Mouse (Mus musculus): ENCODE measurements at regions not wholly inside any gene's neighbourhood (a gene's known extent, or its start where the extent isn't known, plus 50 kb on each side); places are given as distances from the start of the nearest gene placed in this dataset.
A peak's percentile ranks its signal among the peaks of the same experiment; 100 is the strongest.

DNA sequence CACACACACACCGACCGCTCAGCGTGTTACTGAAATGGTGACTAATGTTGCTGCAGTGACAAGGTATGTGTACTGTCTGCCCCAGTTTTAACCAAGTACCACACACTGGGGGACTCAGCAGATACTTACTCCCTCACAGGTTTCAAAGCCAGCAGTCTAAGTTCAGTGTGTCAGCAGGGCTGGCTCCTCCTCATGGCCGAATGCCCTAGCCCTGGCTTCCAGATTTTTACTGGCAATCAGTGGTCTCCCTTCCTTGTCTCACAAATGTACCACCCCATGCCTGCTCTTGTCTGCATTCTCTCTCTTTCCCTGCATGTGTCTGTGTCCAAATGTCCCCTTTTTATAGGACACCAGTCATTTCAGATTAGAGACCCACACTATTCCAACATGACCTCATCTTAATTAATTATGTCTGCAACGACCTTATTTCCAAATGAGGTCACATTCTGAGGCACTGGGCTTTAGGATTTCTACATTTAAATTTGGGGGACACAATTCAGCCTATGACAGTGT lies 114.7 kb downstream of the Uri1 start:
- DNase-seq: no peak
- intact Hi-C loops (cut with DNase I): no loop called here

DNA sequence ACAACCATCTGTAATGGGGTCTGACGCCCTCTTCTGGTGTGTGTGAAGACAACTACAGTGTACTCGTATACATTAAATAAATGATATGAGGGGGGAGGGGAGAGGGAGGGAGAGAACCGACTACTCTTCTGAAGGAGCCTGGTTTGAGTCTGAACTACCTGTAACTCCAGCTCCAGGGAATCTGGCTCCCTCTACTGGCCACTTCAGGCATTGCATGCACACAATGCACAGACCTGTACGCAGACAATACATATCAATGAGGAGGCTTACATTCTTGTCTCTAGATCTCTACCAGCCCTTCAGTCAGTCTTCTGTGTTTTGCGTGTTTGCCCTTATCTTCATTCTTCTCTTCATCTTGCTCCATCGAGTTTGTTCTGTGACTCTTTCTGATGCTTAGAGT lies 120.4 kb upstream of the Zfp536 start:
- intact Hi-C loops (cut with DNase I): no loop called here
- peak in 1 of 2 experiments; percentile 27 for DNase-seq

DNA sequence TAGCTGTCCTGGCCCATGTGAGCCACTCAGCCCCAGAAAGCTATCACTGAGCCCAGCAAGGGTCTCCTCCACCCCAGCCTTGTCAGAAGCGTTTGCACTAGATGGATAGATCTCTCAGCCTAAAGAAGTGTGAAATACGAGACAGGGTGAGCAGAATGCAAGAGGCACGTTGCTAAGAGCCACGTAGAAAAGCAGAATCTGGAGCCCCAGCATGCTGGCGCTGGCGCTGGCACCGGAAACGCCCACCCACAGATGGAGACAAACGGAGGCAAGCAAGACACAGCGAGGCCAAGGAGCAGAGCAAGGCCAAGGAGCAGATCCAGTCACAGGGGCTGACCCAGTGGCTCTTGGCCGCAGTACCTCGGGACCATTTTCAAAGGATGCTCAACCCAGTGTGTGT lies 100.9 kb upstream of the Zfp536 start:
- intact Hi-C loops (cut with DNase I): no loop called here
- DNase-seq: no peak

DNA sequence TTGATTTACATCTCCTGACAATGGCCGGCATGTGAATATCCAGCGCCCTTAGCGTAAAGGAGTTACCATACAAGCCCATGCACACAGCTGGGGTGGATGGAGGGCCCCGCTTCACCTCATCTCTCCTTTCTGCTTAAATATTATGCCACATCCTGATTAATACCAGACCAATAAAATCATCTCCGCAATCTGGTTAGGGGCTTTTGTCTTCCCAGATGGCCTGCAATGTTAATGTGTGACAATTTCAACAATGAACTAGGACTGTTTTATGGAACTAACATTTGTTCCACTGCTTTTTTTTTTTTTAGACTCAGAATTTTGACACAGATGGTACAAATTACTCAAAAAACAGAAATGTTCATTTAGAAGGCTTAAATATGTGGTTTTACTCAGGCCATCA lies 97.5 kb upstream of the Zfp536 start:
- intact Hi-C loops (cut with DNase I): no loop called here
- DNase-seq: no peak

DNA sequence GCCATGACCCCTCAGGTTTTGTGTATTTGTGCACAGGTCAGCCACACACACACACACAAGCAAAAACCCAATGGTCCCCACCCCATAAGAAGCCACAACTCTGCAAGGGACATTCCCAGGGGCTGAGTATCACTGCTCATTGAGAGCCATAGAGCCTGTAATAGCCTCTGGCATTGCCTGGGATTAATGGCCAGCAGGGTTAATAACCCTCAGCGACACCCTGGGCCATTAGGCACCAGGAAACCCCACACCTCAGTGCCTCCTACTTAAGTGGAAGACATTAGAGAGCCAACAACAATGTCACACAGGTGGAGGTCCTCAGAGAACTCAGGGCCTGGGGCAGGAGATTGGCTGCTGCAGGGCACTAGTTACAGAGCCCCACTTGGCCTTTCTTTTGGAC lies 93.0 kb upstream of the Zfp536 start:
- no peak for DNase-seq
- intact Hi-C loops (cut with DNase I): no loop called here

DNA sequence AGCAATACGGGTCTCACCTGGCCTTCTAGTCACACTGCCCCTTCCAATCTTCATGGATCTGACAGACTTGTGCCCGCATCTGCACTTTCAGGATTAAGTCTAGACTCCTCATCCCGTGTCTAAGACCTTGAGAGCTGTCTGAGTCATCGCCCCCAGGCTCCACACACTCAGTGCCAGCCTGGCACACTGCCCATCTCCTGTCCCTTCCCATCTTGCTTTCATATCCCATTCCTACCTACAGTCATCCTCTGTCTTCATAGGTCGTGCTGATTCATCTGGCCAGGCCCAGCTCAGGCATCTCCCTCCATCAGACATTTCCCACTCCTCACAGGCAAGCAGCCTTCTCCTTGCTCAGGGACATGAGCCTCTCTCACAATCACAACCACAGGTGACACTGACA lies 78.0 kb upstream of the Zfp536 start:
- intact Hi-C loops (cut with DNase I): no loop called here
- DNase-seq: no peak

DNA sequence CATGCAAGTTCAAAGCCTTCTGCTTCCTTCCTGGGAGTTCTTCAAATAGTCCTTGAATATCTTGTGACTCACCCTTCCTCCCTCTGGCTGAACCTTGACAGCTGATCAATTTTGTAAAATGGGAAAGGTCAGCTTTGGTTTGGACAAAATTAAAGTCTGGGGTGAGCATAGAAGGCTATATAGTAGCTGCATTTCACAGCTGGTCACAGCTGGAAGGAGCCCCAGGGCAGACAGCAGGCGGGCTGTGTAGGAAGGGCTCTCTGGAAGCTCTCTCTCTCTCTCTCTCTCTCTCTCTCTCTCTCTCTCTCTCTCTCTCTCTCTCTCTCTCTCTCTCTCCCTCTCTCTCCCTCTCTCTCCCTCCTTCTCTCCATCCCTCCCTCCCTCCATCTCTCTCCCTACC lies 71.8 kb upstream of the Zfp536 start:
- DNase-seq: no peak

DNA sequence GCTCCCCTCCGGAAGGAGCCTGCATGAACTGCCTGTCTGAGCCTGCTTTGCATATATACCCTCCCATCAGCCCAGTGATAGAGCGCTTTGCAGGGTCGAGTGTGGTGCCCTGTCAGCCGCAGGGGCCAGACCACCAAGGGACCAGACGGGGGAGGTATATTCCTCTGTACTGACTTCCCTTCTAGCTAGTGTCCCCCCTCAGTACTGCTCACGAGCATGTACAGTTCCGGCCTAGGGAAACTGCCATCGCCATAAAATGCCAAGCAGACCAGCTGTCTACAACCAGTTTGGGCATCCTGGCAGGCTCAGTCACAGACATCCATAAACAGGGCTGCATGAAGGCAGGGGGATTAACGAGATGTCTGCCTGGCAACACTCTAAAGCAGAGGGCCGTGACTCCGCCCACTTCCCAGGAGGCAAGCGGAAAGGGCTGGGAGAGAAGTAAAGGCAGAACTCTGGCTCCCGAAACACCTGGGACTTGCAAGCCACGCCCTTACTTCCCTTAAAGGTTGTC lies 68.6 kb upstream of the Zfp536 start:
- no peak for DNase-seq
- intact Hi-C loops (cut with DNase I): no loop called here

More for the DNA sequence above, 71.8 kb upstream of the Zfp536 start:
- intact Hi-C loops (cut with DNase I): no loop called here

DNA sequence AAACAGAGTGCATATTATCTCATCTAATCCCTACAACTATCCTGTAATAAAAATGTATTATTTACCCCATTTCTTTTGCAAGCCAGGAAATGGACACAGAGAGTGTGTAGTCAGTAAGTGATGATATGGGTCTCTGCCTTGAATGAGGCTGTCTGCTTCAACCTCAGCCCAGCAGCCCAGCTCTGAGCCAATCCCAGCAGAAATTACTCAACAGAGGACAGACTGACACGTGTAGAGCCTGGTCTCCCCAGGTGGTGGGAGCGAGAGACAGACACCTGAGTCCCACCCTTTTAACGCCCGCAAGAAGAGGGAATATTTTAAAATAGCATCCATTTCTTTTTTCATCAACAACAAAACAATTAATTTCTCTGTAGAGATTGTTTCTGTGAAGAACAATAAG lies 68.1 kb upstream of the Zfp536 start:
- no peak for DNase-seq
- intact Hi-C loops (cut with DNase I): no loop called here

DNA sequence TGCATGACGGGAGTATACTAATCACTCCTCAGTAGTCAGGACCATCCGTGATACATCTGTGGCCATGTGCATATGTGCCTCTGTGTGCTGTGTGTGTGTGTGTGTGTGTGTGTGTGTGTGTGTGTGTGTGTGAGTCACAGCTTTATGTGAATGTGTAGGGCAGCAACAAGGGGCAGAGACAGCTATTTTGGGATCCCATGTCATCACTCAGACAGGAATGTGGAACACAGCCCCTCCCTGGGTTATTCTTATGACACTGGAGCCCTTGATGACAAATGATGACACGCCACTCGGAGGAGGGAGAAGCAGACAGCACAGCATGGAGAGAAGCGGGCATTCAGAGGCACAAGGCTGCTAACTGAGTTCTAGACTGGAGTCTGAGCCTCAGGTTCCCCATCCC lies 64.4 kb upstream of the Zfp536 start:
- intact Hi-C loops (cut with DNase I): loop anchor here (5.0 kb wide), 2 partner anchors 66 to 99 kb away; partner anchors contain the start of gene Zfp536
- peak in 1 of 2 experiments; percentile 70 for DNase-seq

DNA sequence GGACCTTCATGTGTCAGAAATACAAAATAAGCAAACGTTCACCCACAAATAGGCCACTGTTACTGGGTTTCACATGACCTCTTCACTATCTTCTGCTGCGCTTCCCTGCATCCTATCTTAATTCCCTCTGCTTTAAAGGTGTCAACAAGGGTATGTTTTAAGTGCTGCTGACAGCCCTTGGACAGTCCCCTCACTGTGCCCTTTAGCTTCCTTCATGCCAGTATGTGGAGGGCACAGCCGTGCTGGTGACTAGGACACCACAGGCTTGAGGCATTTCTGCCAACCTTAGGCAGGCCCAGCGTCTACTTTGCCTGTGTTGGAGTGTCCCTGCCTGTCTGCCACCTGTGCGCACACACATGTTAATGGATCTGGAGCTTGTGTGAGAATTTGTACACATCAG lies 63.9 kb upstream of the Zfp536 start:
- intact Hi-C loops (cut with DNase I): loop anchor here (5.0 kb wide), 2 partner anchors 65 to 100 kb away; partner anchors contain the start of gene Zfp536
- DNase-seq: peak; percentile 48 to 60

DNA sequence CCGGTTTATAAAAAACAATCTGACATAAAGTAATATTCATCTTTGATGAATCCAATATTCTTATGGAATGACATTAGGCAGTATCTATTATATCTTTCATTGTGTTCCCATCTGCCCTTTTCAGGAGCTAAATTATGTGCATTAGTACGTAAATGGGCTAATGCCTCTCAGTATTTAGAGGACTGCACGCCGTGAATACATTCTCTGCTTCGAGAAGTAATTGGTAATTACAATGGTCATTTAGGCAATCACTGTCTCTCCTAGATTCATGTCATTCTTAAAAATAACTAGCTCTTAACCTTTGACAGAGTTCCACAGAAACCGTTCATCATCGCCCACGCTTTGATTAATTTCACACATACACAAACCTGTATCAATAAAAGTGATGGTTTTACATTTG lies 60.0 kb upstream of the Zfp536 start:
- DNase-seq: no peak
- intact Hi-C loops (cut with DNase I): no loop called here

DNA sequence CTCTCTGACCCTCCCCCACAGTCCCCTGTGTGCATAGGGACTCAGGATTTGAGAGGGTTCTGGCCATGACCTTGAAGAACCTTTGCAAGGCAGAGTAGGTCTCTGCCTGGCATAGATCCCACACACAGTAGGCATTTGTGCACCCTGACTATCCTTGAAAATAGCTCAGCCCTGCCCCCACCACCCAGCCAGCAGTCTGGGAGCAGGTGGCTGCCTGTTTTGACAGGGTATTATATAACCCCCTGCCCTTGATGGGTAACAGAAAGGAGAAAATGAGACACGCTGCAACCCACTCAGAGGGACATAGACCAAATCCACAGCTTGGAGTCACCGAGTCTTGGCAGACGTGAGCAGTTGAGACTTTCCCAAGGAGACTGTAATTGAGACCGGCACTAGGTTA lies 58.9 kb upstream of the Zfp536 start:
- intact Hi-C loops (cut with DNase I): no loop called here
- no peak for DNase-seq

DNA sequence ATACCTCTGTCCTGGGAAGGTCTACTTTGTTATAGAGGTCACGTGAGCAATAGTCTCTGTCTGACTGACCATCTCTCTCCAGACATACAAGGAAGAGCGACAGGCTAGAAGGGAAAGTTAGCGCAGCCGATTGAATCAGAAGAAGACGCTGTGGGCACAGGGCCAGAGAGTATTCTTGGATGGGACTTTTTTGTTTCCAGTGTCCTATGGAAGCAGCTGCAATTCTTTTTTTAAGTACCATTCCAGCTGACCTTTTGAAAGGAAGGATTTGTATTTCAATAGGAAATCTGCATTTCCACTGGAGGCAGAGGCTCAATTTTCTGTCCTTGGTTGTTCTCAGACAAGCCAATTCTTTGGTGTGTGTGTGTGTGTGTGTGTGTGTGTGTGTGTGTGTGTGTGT lies 52.3 kb upstream of the Zfp536 start:
- no peak for DNase-seq
- intact Hi-C loops (cut with DNase I): no loop called here

Data from heart, postnatal 10 days (tissue).